Mouse (Mus musculus): ENCODE measurements around the gene Tmprss11a. TPM values are rescaled to one million over a fixed set of nuclear protein-coding genes. Genes with fewer than 3 reads are reported as not detected.

Gene Tmprss11a
- polyA plus RNA-seq, 1 experiment from 2014 or later = not detected

DNA sequence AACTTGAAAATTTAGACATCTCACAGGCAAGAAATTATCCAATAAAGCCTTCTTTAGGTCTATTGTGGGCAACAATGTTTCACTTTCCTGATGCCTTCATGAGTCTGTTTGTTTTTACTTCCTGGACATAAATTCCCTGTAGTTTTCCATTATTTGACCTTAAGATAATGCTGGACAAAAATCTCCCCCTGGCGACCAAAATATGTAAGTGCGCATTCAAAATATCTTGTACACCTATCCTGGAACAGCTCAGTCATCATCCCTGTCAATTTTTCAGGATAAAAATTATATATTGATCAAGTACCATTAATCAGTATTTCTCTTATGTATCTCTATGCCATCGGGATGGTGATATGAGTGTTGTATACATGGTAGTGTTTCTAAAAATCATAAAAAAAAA lies 58.0 kb downstream of the Tmprss11a start:
- DNase-seq (ENCODE audit: low spot score) = no peak
- Histone ChIP-seq H3K27ac (no peak overlapping the region), H3K4me3 (no peak overlapping the region), H3K4me1 (no peaks in the 10 kb centered on the region), H3K36me3 (no peaks in the 10 kb centered on the region), H3K9me3 (replicated peaks) (no peaks in the 10 kb centered on the region), H3K27me3 (ENCODE audit: low read depth, poor library complexity, severe bottlenecking) (no peaks in the 10 kb centered on the region)
- 30% methylated on average over 3 of the region's 3 CpGs for WGBS

- Histone ChIP-seq H3K4me3 (no peak overlapping the region), H3K4me1 (no peaks in the 10 kb centered on the region), H3K9me3 (replicated peaks) (no peaks in the 10 kb centered on the region), H3K36me3 (no peaks in the 10 kb centered on the region), H3K27me3 (ENCODE audit: low read depth, poor library complexity, severe bottlenecking) (no peaks in the 10 kb centered on the region), H3K27ac (no peak overlapping the region)
- DNase-seq (ENCODE audit: low spot score) = no peak
- 92% methylated on average over 2 of the region's 2 CpGs for WGBS
Measured at GRCm38 (mm10) chr5:86407941-86408340, 60.8 kb downstream of the Tmprss11a start.

DNA sequence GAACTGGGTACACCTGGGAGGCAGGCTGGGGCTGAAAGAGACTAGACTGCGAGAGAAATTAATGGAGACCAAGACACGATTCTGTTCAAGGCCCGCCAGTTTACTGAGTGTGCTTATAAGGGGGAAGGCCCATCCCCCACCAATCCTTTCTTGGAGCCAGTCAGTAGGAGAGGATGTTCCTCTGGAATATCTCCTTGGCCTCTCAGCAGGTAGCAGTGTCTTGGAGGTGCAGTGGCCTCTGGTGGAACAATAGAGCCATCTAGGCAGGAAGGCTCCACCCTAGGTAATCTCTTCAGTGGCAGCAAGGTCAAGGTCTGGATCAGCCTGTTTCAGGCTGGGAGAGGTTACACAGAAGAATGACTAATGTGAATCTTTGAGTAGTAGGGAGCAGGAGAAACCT lies 61.6 kb downstream of the Tmprss11a start:
- Histone ChIP-seq H3K4me3 (no peak overlapping the region), H3K4me1 (no peaks in the 10 kb centered on the region), H3K9me3 (replicated peaks) (no peaks in the 10 kb centered on the region), H3K36me3 (no peaks in the 10 kb centered on the region), H3K27ac (no peak overlapping the region), H3K27me3 (ENCODE audit: low read depth, poor library complexity, severe bottlenecking) (no peaks in the 10 kb centered on the region)
- DNase-seq (ENCODE audit: low spot score) = no peak
- 91% methylated on average over 3 of the region's 3 CpGs for WGBS

DNA sequence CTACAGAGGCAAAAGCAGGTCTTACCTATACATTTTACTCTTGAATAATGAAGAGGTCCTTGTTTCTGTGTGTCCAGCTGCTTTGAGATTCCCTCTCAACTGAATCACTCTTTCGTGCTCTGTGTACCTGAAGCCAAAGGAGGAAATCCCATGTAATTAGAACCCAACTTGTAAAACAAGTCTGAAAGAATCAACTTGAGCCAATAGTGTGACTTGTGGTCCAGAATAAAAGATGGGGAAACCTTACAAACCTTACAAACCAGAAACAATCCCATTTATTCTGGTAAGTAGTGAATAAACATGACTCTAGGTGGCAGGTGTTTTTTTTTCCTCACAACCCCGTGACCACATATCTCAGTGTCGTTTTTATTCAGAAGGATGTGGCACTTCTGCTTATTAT lies 95.5 kb downstream of the Tmprss11a start, which contains the start of gene Tmprss11d:
Tmprss11d (minus strand) TSS at position 101 of the 400 bp plus-strand sequence.
- no peak for DNase-seq (ENCODE audit: low spot score)
- Histone ChIP-seq H3K36me3 (no peaks in the 10 kb centered on the region), H3K4me1 (no peaks in the 10 kb centered on the region), H3K27me3 (ENCODE audit: low read depth, poor library complexity, severe bottlenecking) (no peaks in the 10 kb centered on the region), H3K27ac (no peak within 1 kb of the TSS), H3K9me3 (replicated peaks) (no peaks in the 10 kb centered on the region), H3K4me3 (no peak within 1 kb of the TSS)
- 78% methylated on average over 3 of the region's 3 CpGs for WGBS

Other genes starting within 250 kb of the Tmprss11a start
- not detected in 2 replicates for gene Tmprss11c, start 179.7 kb downstream of the Tmprss11a start, polyA plus RNA-seq (2016; fragmentation: Nextera tagmentation; extraction: Ambion mirVana)
- not detected in 2 replicates for gene Tmprss11d, start 95.6 kb downstream of the Tmprss11a start, polyA plus RNA-seq (2016; fragmentation: Nextera tagmentation; extraction: Ambion mirVana)
- not detected in 2 replicates for gene Tmprss11g, start 49.6 kb upstream of the Tmprss11a start, polyA plus RNA-seq (2016; fragmentation: Nextera tagmentation; extraction: Ambion mirVana)
- 0.04 TPM in 1 of 2 replicates, not detected in the other for gene Tmprss11f, start 163.4 kb upstream of the Tmprss11a start, polyA plus RNA-seq (2016; fragmentation: Nextera tagmentation; extraction: Ambion mirVana)
- not detected in 2 replicates for gene Tmprss11b, start 207.4 kb upstream of the Tmprss11a start, polyA plus RNA-seq (2016; fragmentation: Nextera tagmentation; extraction: Ambion mirVana)

Measured in limb, embryonic 10.5 days (tissue).